In the genomic region with DNA sequence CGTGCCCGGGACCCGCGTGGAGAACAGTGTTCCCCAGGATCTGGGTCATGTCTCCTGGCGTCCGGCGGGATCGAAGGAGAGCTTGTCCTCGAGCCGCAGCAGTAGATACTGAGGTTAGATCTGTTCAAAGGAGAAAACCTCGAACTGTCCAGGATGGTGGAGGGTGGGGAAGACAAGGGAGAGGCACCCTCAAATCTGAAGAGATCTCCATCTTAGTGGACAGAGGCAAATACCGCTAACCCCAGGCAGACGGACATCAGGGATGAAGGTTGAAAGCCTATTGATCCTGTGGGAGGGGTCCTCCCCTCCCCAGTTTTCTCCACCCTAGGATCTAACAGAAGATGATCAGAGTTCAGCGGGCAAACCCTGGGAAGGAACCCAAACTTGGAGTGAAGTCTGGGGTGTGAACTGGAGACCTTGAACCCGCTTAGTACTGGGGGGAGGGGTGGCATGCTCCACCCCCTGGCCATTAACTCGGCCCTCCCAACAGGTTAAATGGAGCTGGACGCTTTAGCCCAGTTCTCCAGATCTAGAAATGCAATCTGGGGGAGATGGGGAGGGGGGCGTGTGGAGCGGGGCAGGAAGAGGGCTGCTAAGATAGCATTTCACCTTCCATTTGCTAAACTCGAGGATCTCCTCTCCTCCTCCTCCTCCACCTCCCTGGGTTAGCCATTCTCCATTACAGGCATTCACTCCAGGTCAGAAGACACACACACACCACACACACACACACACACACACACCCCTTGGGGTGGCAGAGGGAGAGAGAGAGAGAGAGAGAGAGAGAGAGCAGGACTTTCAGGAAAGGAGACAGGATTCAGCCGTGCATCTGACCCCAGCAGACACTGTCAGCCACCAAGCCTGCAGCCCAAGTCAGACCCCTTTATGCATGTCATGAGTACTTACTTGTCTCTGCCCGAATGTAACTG, we compare ENCODE assay signal across 8 mouse cellular contexts. TPM values are rescaled to one million over a fixed set of nuclear protein-coding genes. Genes with fewer than 3 reads are reported as not detected.
DNase-seq lines count a peak whose midpoint lies in the region; ATAC-seq and TF ChIP-seq lines count a peak whose summit lies in the region.

No protein-coding gene starts in this region.

- peaks cover 2% of the 10 kb centered on the region; the same call in 1 of the 2 replicates for H3K27me3 ChIP-seq in thymus, adult 2 months (ENCODE audit: control insufficient read depth, insufficient read depth, low read length)
- H3K27me3 ChIP-seq in kidney, postnatal 0 days (ENCODE audit: insufficient read depth, low read length), result no peaks in the 10 kb centered on the region
- no peaks in the 10 kb centered on the region for H3K27me3 ChIP-seq in midbrain, postnatal 0 days (ENCODE audit: insufficient read depth, low read length)

- peak overlapping the region; percentile 43 for H3K4me3 ChIP-seq in thymus, adult 2 months (ENCODE audit: control insufficient read depth, insufficient read depth, low read length)
- H3K4me3 ChIP-seq in kidney, postnatal 0 days (replicated peaks; ENCODE audit: low read depth, low read length), result peak overlapping the region; percentile 64
- peak overlapping the region; percentile 71 for H3K4me3 ChIP-seq in midbrain, postnatal 0 days (ENCODE audit: low read depth, low read length)

- DNase-seq in adrenal gland, postnatal 10 days, result peak; percentile 42
- DNase-seq in adrenal gland, postnatal 25 days, result no peak
- DNase-seq in thymus, adult 2 months, result no peak
- no peak for DNase-seq in thymus, postnatal 36 days
- DNase-seq in kidney, postnatal 0 days (ENCODE audit: low spot score), result peak; percentile 46
- no peak for DNase-seq in midbrain, postnatal 0 days (ENCODE audit: low spot score)
- no peak for DNase-seq in adipocyte (ENCODE audit: low spot score)

- H3K27ac ChIP-seq in thymus, adult 2 months (ENCODE audit: control insufficient read depth, insufficient read depth, low read length), result no peak overlapping the region
- peak overlapping the region; percentile 44; the same call in 1 of the 2 replicates for H3K27ac ChIP-seq in kidney, postnatal 0 days
- H3K27ac ChIP-seq in midbrain, postnatal 0 days (ENCODE audit: low read depth, low read length), result peak overlapping the region; percentile 65

- H3K36me3 ChIP-seq in thymus, adult 2 months (ENCODE audit: control insufficient read depth, insufficient read depth, low read length), result no peaks in the 10 kb centered on the region
- H3K36me3 ChIP-seq in kidney, postnatal 0 days (ENCODE audit: insufficient read depth, low read length), result 0 out of 2 replicates have a peak, but pooled peaks cover 3% of the 10 kb centered on the region
- peaks cover 13% of the 10 kb centered on the region for H3K36me3 ChIP-seq in midbrain, postnatal 0 days (ENCODE audit: insufficient read depth, low read length)

- TF ChIP-seq CTCF in thymus, adult 2 months (IDR thresholded peaks at IDR 0.05; ENCODE audit: borderline replicate concordance, control insufficient read depth, extremely low read depth, insufficient read depth, low read length, poor library complexity), result no peak
- no peak for TF ChIP-seq CTCF in kidney, postnatal 0 days (IDR thresholded peaks at IDR 0.05; ENCODE audit: low read depth)
- TF ChIP-seq CTCF in midbrain, postnatal 0 days (IDR thresholded peaks at IDR 0.05), result no peak

- H3K9ac ChIP-seq in kidney, postnatal 0 days (ENCODE audit: low read depth, low read length), result peak overlapping the region; percentile 73
- peak overlapping the region; percentile 96 for H3K9ac ChIP-seq in midbrain, postnatal 0 days (replicated peaks; ENCODE audit: low read length, poor library complexity, severe bottlenecking)

- peak overlapping the region; percentile 97 for H3K4me2 ChIP-seq in kidney, postnatal 0 days (ENCODE audit: low read length)
- H3K4me2 ChIP-seq in midbrain, postnatal 0 days (ENCODE audit: low read depth, low read length, poor library complexity, severe bottlenecking), result peak overlapping the region; percentile 81

- no peaks in the 10 kb centered on the region for H3K9me3 ChIP-seq in kidney, postnatal 0 days (replicated peaks; ENCODE audit: low read length)
- H3K9me3 ChIP-seq in midbrain, postnatal 0 days (ENCODE audit: low read length), result no peaks in the 10 kb centered on the region

- H3K4me1 ChIP-seq in thymus, adult 2 months (replicated peaks; ENCODE audit: control insufficient read depth, insufficient read depth, low read length), result peaks cover 20% of the 10 kb centered on the region
- H3K4me1 ChIP-seq in kidney, postnatal 0 days (replicated peaks; ENCODE audit: insufficient read depth, low read length), result 0 out of 2 replicates have a peak, but pooled peaks cover 17% of the 10 kb centered on the region
- peaks cover 10% of the 10 kb centered on the region for H3K4me1 ChIP-seq in midbrain, postnatal 0 days (ENCODE audit: insufficient read depth, low read length)

- WGBS in thymus, adult 2 months, result 41% methylated on average over 22 of the region's 22 CpGs
- WGBS in kidney, postnatal 0 days, result 6% methylated on average over 22 of the region's 22 CpGs
- 4% methylated on average over 21 of the region's 22 CpGs for WGBS in midbrain, postnatal 0 days

- ATAC-seq in kidney, postnatal 0 days (replicated peaks; ENCODE audit: low FRiP score, low read depth), result 0 out of 2 replicates have a peak, but pooled peaks have one; percentile 7
- ATAC-seq in midbrain, postnatal 0 days (ENCODE audit: low FRiP score), result peak; percentile 42
- ATAC-seq in erythroid progenitor cell, adult 5-6 weeks (replicated peaks; ENCODE audit: low FRiP score, poor library complexity, severe bottlenecking), result no peak

- no peak for TF ChIP-seq POLR2A in thymus, adult 2 months (IDR thresholded peaks at IDR 0.05; ENCODE audit: control insufficient read depth, extremely low read depth, insufficient read depth, low read length, poor library complexity)

RNA-seq across cellular contexts. Expression of a gene that starts 0.9 kb away (rescaled TPM):
- 10 to 100 TPM; 18.3 to 26.3 TPM for total RNA-seq in adrenal gland, postnatal 10 days (2021)
- 7.0 and 8.1 TPM in 2 replicates for total RNA-seq in adrenal gland, postnatal 25 days (2021)
- polyA plus RNA-seq in thymus, adult 2 months (2012; rRNA removed), result 13.7 TPM in 2 replicates
- 3.2 and 3.7 TPM in 2 replicates for polyA plus RNA-seq in kidney, postnatal 0 days (2015; fragmentation: Nextera tagmentation; extraction: Ambion mirVana)
- total RNA-seq in midbrain, postnatal 0 days (2014; rRNA removed), result 63.2 and 74.8 TPM in 2 replicates
- 17.5 and 18.7 TPM in 2 replicates for polyA plus RNA-seq in midbrain, postnatal 0 days (2015; fragmentation: Nextera tagmentation; extraction: Ambion mirVana)
- total RNA-seq in erythroid progenitor cell, adult 5-6 weeks (2015; ENCODE audit: low replicate concordance), result 0.36 TPM in 1 of 2 replicates, not detected in the other
- total RNA-seq in erythroid progenitor cell, adult 5-6 weeks (2017; ENCODE audit: low replicate concordance), result 0.39 TPM in 1 of 2 replicates, not detected in the other

RNA-seq across cellular contexts. Expression of a gene that starts 15.6 kb away (rescaled TPM):
- 10 to 100 TPM; 26.2 to 29.5 TPM for total RNA-seq in adrenal gland, postnatal 10 days (2021)
- total RNA-seq in adrenal gland, postnatal 25 days (2021), result 36.7 and 39.3 TPM in 2 replicates
- 11.5 and 11.6 TPM in 2 replicates for polyA plus RNA-seq in thymus, adult 2 months (2012; rRNA removed)
- polyA plus RNA-seq in kidney, postnatal 0 days (2015; fragmentation: Nextera tagmentation; extraction: Ambion mirVana), result 15.7 and 19.4 TPM in 2 replicates
- 6.1 and 6.4 TPM in 2 replicates for total RNA-seq in midbrain, postnatal 0 days (2014; rRNA removed)
- polyA plus RNA-seq in midbrain, postnatal 0 days (2015; fragmentation: Nextera tagmentation; extraction: Ambion mirVana), result 6.8 and 7.1 TPM in 2 replicates
- 2.9 and 4.3 TPM in 2 replicates for total RNA-seq in erythroid progenitor cell, adult 5-6 weeks (2015; ENCODE audit: low replicate concordance)
- 1.4 and 2.0 TPM in 2 replicates for total RNA-seq in erythroid progenitor cell, adult 5-6 weeks (2017; ENCODE audit: low replicate concordance)

RNA-seq across cellular contexts. Expression of a gene that starts 16.4 kb away (rescaled TPM):
- 10 to 100 TPM; 50.0 to 58.3 TPM for total RNA-seq in adrenal gland, postnatal 10 days (2021)
- total RNA-seq in adrenal gland, postnatal 25 days (2021), result 47.9 and 53.7 TPM in 2 replicates
- polyA plus RNA-seq in thymus, adult 2 months (2012; rRNA removed), result 121 and 137 TPM in 2 replicates
- polyA plus RNA-seq in kidney, postnatal 0 days (2015; fragmentation: Nextera tagmentation; extraction: Ambion mirVana), result 78.9 and 79.9 TPM in 2 replicates
- 55.7 and 87.6 TPM in 2 replicates for total RNA-seq in midbrain, postnatal 0 days (2014; rRNA removed)
- 98.8 and 105 TPM in 2 replicates for polyA plus RNA-seq in midbrain, postnatal 0 days (2015; fragmentation: Nextera tagmentation; extraction: Ambion mirVana)
- total RNA-seq in erythroid progenitor cell, adult 5-6 weeks (2015; ENCODE audit: low replicate concordance), result 15.5 and 19.3 TPM in 2 replicates
- total RNA-seq in erythroid progenitor cell, adult 5-6 weeks (2017; ENCODE audit: low replicate concordance), result 8.4 and 11.4 TPM in 2 replicates

RNA-seq across cellular contexts. Expression of a gene that starts 24.4 kb away (rescaled TPM):
- 10 to 100 TPM; 63.1 to 77.8 TPM for total RNA-seq in adrenal gland, postnatal 10 days (2021)
- total RNA-seq in adrenal gland, postnatal 25 days (2021), result 83.2 and 101 TPM in 2 replicates
- polyA plus RNA-seq in thymus, adult 2 months (2012; rRNA removed), result 37.6 and 41.2 TPM in 2 replicates
- polyA plus RNA-seq in kidney, postnatal 0 days (2015; fragmentation: Nextera tagmentation; extraction: Ambion mirVana), result 58.6 and 69.5 TPM in 2 replicates
- total RNA-seq in midbrain, postnatal 0 days (2014; rRNA removed), result 32.8 and 40.4 TPM in 2 replicates
- polyA plus RNA-seq in midbrain, postnatal 0 days (2015; fragmentation: Nextera tagmentation; extraction: Ambion mirVana), result 12.9 TPM in 2 replicates
- 3.8 TPM in 1 of 2 replicates, not detected in the other for total RNA-seq in erythroid progenitor cell, adult 5-6 weeks (2015; ENCODE audit: low replicate concordance)
- 1.4 and 2.2 TPM in 2 replicates for total RNA-seq in erythroid progenitor cell, adult 5-6 weeks (2017; ENCODE audit: low replicate concordance)

RNA-seq across cellular contexts. Expression of a gene that starts 55.7 kb away (rescaled TPM):
- under 1 TPM; 0.21 to 0.48 TPM for total RNA-seq in adrenal gland, postnatal 10 days (2021)
- total RNA-seq in adrenal gland, postnatal 25 days (2021), result 0.52 TPM in 1 of 2 replicates, not detected in the other
- polyA plus RNA-seq in thymus, adult 2 months (2012; rRNA removed), result 0.33 and 0.47 TPM in 2 replicates
- 0.43 and 0.80 TPM in 2 replicates for polyA plus RNA-seq in kidney, postnatal 0 days (2015; fragmentation: Nextera tagmentation; extraction: Ambion mirVana)
- 5.9 and 7.2 TPM in 2 replicates for total RNA-seq in midbrain, postnatal 0 days (2014; rRNA removed)
- polyA plus RNA-seq in midbrain, postnatal 0 days (2015; fragmentation: Nextera tagmentation; extraction: Ambion mirVana), result 2.9 and 3.4 TPM in 2 replicates
- not detected in 2 replicates for total RNA-seq in erythroid progenitor cell, adult 5-6 weeks (2015; ENCODE audit: low replicate concordance)
- not detected in 2 replicates for total RNA-seq in erythroid progenitor cell, adult 5-6 weeks (2017; ENCODE audit: low replicate concordance)

Comparison
In these comparisons a context has a peak if more than half of its experiments do, and no peak if none do; other contexts are left out.
1. DNase-seq: peak in adrenal gland, postnatal 10 days (single experiment) and kidney, postnatal 0 days (single experiment); none in adrenal gland, postnatal 25 days (single experiment), thymus, adult 2 months (single experiment), thymus, postnatal 36 days (0 of 2), midbrain, postnatal 0 days (single experiment) and adipocyte (single experiment).
2. Peak in every context shown above with its lines, with median percentiles within 50 percentile points of each other: H3K4me3 ChIP-seq.